Mouse (Mus musculus) embryo, embryonic 10.5 days (tissue): ENCODE measurements around the gene Fam90a1a.
A peak's percentile ranks its signal among the peaks of the same experiment; 100 is the strongest.
"Not testable (repeated sequence)": the region's sequence is repeated elsewhere in the genome, so short reads cannot be mapped to it uniquely, and the experiment has no call there.

Source experiments
- DNase-seq: peaks from one replicate; pipeline ENCODE4 v3.0.0-alpha.2; 2015; ENCODE audit warnings: low spot score

Gene Fam90a1a

GRCm38 (mm10) chr8:21958414-21958813 is at the start of gene Fam90a1a:
TSS of gene Fam90a1a (plus strand) at chr8:21958714.
- DNase-seq: no peak

GRCm38 (mm10) chr8:21911931-21912330 is 46.6 kb upstream of the Fam90a1a start:
- DNase-seq: no peak

GRCm38 (mm10) chr8:21912554-21912953 is 46.0 kb upstream of the Fam90a1a start:
- no peak for DNase-seq

GRCm38 (mm10) chr8:21915625-21916024 is 42.9 kb upstream of the Fam90a1a start:
- DNase-seq: no peak

- not testable (repeated sequence) for DNase-seq
Observed at GRCm38 (mm10) chr8:21930754-21931153, 27.8 kb upstream of the Fam90a1a start.

- no peak for DNase-seq
Observed at GRCm38 (mm10) chr8:21932610-21933009, 25.9 kb upstream of the Fam90a1a start, which contains the start of gene Defb15. TSS of gene Defb15 (minus strand) at chr8:21932710.

- not testable (repeated sequence) for DNase-seq
Observed at GRCm38 (mm10) chr8:21938052-21938451, 20.5 kb upstream of the Fam90a1a start, which contains the start of gene Defb35. TSS of gene Defb35 (plus strand) at chr8:21938352.

- DNase-seq: no peak
Observed at GRCm38 (mm10) chr8:21946462-21946861, 12.1 kb upstream of the Fam90a1a start, which contains the start of gene Defb13. TSS of gene Defb13 (plus strand) at chr8:21946762.

GRCm38 (mm10) chr8:21947311-21948017 is 11.1 kb upstream of the Fam90a1a start:
- DNase-seq: no peak

- peak; percentile 76 for DNase-seq
Observed at GRCm38 (mm10) chr8:21955321-21955720, 3.2 kb upstream of the Fam90a1a start.

GRCm38 (mm10) chr8:21956336-21956735 is 2.2 kb upstream of the Fam90a1a start:
- DNase-seq: no peak

- no peak for DNase-seq
Observed at GRCm38 (mm10) chr8:21966646-21967045, 8.1 kb downstream of the Fam90a1a start.

GRCm38 (mm10) chr8:21969475-21969874 is 11.0 kb downstream of the Fam90a1a start, which contains the start of gene Ccdc70:
TSS of gene Ccdc70 (plus strand) at chr8:21969775.
- no peak for DNase-seq

GRCm38 (mm10) chr8:21978193-21978592 is 19.7 kb downstream of the Fam90a1a start:
- DNase-seq: no peak

- DNase-seq: peak; percentile 24
Observed at GRCm38 (mm10) chr8:21981664-21982337, 23.3 kb downstream of the Fam90a1a start.

GRCm38 (mm10) chr8:21992184-21992583 is 33.7 kb downstream of the Fam90a1a start:
- DNase-seq: peak; percentile 62

GRCm38 (mm10) chr8:21995181-21995580 is 36.7 kb downstream of the Fam90a1a start:
- peak; percentile 53 for DNase-seq

GRCm38 (mm10) chr8:22004750-22005522 is 46.4 kb downstream of the Fam90a1a start:
- no peak for DNase-seq

- no peak for DNase-seq
Observed at GRCm38 (mm10) chr8:22006423-22006822, 47.9 kb downstream of the Fam90a1a start.

GRCm38 (mm10) chr8:22009403-22009802 is 50.9 kb downstream of the Fam90a1a start:
- no peak for DNase-seq

GRCm38 (mm10) chr8:22013034-22013707 is 54.7 kb downstream of the Fam90a1a start:
- DNase-seq: peak; percentile 15
